Mouse (Mus musculus): Measurements from ENCODE around the gene Pikfyve.
A peak's percentile ranks its signal among the peaks of the same experiment; 100 is the strongest.
"Not testable (repeated sequence)": the region's sequence is repeated elsewhere in the genome, so short reads cannot be mapped to it uniquely, and the experiment has no call there.

Pikfyve gene

DNA sequence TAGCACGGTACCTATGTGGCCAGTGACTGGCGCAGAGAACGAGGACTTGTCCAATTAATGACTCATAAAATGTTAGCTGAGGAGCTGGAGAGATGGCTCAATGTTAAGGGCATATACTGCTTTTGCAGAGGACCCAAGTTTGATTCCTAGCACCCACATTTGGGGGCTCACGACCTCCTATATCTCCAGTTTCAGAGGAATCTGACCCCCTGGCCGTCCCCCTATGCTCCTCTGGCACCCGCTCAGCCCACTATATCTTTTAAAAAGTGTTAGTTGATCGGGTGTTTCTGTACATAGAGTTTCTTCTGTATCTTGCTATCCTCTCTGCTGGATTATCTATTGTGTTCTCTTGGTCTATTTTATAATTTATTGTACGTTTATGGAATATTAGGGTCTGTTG is 1.5 kb upstream of the Pikfyve start:
- DNase-seq (ENCODE audit: low read depth, low spot score): no peak

DNA sequence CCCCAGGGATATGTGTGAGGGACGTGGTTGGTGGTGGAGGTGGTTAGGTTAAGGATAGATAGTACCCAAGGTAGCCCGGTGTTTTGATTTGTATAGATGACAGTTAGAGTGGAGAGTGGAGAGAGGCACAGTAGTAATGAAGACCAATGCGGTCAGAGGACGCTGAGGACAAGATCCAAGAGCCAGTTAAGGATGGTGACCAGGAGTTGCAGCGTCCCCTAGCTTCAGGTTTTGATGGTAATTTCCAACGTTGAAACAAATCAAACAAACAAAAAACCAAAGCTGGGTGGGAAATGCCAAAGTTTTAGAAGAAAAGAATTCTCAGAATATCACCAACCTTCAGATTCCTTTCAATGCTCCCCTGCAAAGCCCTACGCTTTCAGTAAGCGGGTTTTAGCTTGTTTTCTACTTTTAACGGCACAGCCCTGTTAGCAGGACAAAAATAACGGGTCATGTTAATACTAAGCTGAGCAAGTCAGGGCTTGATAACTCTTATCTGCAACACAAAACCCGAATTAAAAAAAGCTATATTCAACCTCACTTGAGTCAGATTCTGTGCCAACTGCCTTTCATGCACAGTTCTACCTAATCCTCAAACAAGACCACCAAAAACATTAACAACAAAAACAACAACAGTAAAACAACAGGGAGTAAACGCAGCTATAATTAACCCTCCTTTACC is 818 bp upstream of the Pikfyve start:
- DNase-seq (ENCODE audit: low read depth, low spot score): peak; percentile 33

DNA sequence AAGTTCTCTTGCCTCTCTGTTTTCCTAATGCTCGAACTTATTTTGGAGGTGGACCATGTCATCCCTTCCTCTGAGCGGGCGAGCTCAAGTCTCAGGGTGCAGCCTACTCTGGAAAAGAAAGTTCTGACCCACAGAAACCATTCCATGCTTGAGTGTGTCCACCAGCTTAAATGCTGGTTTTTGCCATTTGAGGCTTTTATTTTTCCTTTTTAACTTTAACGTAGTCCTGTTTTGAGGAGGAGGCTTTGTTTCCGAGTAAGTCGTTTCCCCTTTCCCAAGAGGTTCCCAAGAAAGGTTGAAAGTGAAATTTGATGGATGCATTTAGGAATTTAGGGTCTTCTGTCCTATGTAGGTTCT is 569 bp downstream of the Pikfyve start:
- DNase-seq (ENCODE audit: low read depth, low spot score): no peak

DNA sequence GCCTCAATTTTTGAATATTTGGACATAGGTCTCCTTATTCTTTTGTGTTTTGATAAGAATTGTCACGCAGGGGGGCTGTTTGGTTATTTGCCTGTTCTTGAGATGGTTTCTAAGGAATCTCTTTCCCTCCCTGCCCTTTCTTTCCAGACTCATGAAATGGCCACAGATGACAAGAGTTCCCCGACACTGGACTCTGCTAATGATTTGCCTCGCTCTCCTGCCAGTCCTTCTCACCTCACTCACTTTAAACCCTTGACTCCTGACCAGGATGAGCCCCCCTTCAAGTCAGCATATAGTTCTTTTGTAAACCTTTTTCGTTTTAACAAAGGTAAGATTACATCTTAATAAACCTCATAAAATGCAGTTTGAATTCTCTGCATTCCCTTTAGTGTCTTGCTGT is 3.7 kb downstream of the Pikfyve start:
- no peak for DNase-seq (ENCODE audit: low read depth, low spot score)

DNA sequence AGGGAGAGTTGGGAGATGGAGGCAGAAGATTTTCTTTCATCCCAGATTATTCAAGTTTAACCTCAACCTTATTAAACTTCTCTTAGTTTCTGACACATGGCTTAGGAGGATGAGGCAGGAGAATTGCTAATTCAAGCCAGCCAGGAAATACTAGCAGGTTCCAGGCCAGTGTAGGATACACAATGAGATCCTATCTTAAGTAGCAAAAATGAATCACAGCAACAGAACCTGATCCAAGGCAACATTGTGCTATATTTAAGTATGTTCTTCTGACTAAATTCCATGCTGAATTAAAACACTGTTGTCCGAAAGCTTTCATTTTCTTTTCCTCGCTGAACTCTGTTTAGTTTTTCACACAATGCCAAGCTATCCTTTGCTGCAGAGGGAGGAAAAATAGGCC is 6.7 kb downstream of the Pikfyve start:
- no peak for DNase-seq (ENCODE audit: low read depth, low spot score)

DNA sequence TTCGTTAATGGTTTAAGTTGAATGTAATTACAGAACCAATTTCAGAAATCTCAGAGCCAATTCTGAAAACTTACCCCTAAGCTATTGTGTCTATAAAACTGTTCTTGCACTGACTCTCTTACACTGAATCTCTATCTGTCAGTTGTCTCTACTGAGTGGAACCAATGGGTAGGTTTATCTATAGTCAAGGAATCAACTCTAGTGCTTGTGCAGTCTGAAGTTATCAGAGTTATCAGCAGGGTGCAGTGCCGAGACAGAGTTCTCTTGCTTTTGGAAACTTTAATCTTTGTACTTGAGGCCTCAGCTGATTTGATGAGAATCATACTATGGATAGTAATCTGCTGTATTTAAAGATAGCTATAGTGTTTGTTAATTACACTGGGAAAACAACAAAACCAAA is 11.9 kb downstream of the Pikfyve start:
- DNase-seq (ENCODE audit: low read depth, low spot score): no peak

DNA sequence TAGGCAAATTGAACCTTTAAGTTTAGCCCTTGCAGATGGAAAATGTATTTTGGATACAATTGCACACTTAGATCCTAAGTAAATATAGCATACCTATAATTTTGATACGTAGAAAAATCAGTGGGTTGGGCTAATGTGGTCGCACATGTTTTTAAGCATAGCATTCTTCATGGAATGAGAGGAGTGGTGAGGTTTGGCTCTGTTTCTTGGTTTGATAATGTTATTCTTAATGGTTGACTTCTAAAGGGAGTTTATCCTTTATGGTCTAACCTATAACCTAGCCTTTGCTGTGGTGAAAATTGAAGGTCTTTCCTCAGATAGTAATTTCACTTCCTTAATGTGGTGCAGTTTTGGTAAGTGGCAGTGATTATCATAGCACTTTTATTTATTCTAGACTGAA is 12.4 kb downstream of the Pikfyve start:
- no peak for DNase-seq (ENCODE audit: low read depth, low spot score)

DNA sequence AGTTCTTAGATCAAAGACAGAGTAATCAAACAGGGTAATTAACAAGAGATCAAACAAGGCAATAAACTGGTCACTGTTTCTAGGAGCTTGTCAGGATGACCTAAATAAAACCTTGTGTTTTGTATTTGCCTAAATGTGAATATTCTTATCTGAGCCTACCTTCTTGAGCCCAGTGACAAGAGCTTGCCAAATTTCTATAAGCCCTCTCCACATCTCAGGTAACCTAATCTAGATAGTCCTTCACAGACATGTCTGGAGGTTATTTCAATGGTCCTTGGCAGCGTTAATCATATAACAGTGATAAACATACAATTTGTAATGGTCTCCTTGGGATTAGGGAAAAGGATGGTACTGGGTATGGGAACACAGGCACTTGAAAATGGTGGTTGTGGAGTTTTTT is 17.8 kb downstream of the Pikfyve start:
- no peak for DNase-seq (ENCODE audit: low read depth, low spot score)

DNA sequence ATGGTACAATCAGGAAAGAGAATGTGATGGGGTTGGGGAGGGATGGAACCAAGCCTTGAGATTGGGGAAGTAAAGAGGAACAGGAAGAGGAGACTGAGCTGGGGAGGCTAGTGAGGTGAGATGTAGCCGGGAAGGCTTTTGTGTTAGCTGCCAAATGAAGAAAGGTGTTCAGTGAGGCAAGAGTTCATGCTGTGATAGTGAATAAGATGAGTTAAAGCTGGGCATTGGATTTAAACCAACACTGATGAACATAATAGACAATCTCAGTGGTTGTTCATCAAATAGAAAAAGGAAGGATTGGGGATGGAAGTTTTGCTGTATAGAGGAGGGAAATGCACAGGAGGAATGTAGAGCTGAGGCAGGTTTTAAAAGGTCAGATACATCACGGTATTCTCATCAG is 26.7 kb downstream of the Pikfyve start:
- DNase-seq (ENCODE audit: low read depth, low spot score): peak; percentile 12

DNA sequence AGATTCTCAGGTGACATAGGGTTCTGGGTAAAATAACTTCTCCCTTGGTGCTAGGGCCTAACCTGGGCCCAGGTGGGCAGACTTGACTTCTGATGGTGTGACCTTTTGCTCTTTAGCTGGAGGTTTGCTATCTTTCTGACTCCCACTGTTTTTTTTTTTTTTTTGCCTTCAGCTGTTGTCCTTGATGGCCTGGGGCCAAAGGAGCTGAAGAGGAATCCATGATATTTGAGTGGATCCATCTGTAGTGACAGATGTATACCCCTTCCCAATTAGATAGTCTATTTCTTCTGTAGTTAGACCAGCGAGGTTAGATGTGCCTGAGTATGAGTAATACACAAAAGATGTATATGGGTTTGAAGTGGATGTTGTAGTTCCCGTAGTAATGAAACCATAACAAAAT is 31.1 kb downstream of the Pikfyve start:
- no peak for DNase-seq (ENCODE audit: low read depth, low spot score)

DNA sequence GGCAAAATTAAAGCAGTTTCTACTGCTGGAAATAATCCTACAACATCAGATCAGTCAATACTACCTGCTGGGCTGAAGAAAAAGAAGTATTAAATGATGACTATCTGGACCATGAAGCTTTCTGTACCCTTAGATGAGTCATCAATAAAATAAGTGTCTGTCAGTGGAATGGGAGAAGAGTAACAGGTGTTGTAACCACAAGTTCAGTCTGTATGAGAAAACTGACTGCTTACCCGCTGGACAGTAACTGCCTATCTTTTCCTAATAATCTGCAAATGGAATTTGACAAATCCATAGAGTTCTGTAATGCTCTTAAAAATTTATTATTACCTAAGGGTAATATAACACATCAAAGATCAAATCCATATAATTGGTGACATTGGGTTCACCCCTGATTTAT is 31.5 kb downstream of the Pikfyve start:
- DNase-seq (ENCODE audit: low read depth, low spot score): no peak

DNA sequence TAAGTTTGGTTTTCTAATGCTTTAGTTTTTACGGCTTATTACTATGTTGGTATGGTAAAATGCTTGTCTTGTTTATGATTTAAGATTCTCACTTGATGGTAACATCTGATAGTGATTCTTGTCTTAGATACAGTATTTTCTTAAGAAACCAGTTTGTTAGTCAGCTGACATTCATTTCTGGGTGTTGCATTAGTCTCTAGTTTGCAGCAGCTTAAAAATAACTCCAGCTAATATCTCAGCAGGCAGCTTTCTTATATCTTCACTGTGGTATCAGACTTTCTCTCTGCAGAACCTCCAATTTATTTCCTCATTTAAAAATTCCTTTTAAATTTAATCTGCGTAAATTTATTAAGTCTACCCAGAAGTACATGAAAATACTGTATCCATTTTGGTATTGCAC is 37.2 kb downstream of the Pikfyve start:
- no peak for DNase-seq (ENCODE audit: low read depth, low spot score)

DNA sequence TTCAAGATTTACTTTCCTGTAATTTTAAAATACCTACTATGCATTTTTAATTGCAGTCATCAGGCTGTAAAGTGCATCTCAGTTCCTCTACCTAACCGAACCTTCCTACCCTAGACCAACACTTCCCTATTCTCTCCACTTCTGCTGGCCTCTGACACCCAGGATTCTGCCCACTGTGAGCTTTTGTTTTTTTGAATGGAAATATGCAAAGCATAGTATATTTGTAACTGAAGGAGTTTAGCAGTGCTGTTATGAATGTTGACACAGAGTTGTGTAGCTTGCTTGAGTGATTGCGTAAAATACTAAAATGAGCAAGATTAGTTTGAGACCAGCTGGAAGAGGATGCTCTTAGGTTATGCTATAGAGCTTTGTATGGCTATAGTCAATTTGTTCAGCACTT is 41.2 kb downstream of the Pikfyve start:
- no peak for DNase-seq (ENCODE audit: low read depth, low spot score)

DNA sequence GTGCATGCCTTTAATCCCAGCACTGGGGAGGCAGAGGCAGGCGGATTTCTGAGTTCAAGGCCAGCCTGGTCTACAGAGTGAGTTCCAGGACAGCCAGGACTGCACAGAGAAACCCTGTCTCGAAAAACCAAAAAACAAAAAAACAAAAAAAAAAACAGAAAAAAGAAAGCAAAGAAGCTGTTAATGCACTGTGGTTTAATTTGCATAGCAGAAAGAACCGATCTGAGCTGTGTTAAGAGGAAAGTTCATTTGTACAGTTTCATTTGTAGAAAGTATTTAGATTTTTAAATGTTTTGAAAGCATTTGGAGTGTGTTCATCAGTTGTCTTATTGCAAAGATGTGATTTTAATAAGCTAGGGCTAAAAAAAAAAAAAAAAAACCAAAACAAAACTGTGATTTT is 43.3 kb downstream of the Pikfyve start:
- DNase-seq (ENCODE audit: low read depth, low spot score): not testable (repeated sequence)

DNA sequence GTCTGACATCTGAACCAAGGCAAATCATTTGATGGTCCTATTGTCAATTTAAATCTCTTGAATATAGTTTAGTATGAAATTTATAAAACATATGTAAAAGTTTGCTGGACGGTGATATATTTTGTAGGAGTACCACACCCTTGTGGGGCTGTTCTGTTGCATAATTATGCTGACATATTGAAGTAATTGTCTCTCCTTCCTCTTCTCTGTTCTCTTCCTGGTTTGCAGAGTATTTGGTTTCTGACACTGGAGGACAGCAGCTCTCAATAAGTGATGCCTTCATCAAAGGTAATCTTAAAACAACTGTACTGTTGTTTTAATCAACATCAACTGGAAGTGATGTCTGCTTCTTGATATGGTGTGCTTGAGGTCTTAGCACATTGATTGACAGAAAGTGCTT is 44.1 kb downstream of the Pikfyve start:
- no peak for DNase-seq (ENCODE audit: low read depth, low spot score)

DNA sequence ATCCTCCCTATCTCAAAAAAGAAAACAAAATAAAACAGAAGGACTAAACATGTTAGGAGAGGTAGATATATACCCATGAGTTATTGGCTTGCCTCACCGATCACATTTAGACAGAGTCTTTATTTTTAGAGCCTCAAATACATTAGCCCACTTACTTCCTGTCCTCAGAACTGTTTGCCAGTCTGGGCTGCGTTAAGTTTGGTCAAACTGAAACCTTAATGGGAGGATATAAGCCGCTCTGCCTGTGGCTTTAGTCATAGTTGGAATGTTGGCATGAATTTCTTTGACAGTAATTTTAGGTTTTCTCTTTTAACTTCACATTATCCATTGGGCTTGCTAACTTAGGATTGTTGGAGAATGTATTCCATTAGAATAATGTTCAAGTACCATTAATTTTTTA is 51.2 kb downstream of the Pikfyve start:
- no peak for DNase-seq (ENCODE audit: low read depth, low spot score)

DNA sequence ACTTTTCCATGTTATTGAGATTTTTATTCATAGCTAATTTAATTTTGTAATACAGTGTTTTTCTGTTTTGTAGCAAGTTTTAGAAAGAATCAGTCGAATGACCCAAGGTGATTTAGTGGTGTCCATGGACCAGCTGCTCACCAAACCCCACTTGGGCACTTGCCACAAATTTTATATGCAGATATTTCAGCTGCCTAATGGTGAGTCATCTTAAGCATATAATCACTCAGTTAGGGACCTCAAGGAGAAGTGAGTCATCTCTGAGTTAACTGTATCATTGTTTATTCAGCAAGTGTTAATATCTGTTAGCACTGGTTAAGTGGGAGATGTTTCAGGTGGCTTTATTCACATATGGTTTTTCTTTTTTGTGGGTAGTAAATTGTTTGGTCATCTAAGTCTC is 59.2 kb downstream of the Pikfyve start:
- no peak for DNase-seq (ENCODE audit: low read depth, low spot score)

DNA sequence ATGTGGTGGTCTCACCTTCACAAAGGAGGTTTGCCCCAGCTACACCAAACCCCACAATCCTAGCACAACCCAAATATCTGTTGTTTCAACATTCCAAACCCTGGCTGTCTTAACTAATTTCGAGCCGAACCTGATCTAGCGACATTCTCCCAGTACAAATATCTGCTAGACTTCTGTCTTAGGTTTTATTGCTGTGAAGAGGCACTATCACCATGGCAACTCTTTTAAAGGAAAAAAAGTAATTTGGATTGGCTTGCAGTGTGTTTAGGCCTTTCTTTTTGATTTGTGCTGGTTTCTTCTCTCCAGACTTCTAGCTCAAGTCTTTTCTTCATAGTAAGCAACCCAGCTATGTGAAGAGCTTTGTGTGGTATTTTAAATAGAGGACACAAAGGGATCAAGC is 94.0 kb downstream of the Pikfyve start:
- DNase-seq (ENCODE audit: low read depth, low spot score): no peak

DNA sequence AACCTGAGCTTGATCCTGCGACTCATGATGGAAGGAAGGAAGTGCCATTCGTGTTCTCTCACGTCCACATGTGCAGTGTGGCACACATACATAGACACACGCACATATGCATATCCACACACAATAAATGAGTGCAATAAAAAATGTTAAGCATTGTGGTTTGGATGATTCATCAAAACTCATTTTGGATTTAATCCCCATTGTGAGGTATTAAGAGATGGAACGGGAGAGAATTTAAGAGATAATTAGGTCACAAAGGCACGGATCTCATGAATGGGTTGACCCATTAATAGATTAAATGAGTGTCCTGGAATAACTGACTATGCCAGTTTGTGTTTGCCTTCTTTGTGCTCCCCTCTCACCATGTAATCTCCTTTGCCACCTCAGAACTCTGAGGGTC is 95.3 kb downstream of the Pikfyve start, which contains the start of gene Pth2r:
Gene Pth2r, plus strand, starts transcription at position 301 of the 400 bp plus-strand sequence.
- no peak for DNase-seq (ENCODE audit: low read depth, low spot score)

DNA sequence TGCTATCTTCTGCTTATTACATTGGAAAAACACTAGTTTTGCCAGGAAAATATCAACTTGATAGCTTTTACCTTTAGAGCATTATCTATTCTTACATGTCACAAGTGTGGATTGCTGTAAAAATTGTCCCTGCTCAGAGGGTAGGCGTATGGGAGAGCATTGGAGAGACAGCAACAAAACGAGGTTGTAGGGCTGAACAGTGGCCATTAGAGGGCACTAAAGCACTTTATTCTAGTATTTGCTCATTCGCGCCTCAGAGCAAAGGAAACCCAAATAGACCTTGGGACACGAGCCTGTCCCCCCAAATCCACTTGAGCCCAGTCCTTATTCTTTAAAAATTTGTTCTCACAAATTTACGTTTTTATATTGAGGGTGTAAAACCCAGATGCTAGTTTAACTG is 96.3 kb downstream of the Pikfyve start:
- peak; percentile 65 for DNase-seq (ENCODE audit: low read depth, low spot score)

DNA sequence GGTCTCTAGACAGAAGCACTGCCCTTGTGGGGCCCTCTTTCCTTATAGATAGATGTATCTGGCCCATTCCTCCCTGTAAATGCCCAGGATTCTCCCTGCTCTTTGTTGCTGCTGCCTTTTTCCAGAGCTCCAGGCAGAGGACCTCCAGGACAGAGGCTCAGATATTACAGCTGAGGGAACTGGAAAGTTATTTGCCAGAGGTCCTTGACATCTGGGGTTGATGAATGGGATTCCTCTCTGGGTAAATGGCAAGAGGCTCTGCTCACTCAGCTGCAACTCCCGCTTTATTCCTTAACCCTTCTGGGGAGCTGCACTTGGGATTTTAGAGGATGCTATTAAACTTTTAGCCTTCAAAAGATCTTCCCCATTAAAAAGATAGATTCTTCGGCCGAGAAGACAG is 122.0 kb downstream of the Pikfyve start:
- DNase-seq (ENCODE audit: low read depth, low spot score): no peak

DNA sequence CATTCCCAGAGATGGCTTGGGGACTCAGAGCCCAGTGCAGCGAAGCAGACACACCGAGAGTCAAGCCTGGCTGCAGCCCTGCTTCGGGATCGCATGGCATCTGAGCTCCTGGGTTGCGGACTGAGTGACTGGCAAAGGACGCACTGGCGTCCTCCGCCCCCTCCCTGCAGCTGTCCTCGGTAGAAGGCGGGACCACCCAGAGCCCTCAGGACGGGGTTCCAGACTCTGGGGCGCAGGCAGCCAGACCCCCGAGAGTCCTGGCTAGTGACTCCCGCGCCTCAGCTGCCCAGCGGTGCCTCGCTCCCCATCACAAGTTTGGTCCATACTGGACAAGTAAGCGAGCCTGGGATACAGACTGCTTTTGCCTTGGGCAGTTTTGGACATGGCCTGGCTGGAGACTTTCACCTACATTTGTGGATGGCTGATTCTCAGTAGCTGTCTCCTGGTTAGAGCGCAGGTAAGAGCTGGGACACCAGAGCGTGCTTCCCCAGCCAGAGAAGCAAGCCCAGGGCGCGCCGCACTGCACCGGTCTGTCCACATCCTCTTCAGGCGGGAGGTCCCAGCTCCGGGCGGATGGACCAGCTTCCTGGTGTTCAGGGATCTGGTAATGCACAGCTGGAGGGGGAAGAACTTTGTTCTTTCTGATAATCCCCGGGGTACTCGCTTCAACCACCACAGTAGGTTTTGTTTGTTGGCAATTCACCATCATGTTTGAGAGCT is 124.9 kb downstream of the Pikfyve start:
- peak; percentile 27 for DNase-seq (ENCODE audit: low read depth, low spot score)

DNA sequence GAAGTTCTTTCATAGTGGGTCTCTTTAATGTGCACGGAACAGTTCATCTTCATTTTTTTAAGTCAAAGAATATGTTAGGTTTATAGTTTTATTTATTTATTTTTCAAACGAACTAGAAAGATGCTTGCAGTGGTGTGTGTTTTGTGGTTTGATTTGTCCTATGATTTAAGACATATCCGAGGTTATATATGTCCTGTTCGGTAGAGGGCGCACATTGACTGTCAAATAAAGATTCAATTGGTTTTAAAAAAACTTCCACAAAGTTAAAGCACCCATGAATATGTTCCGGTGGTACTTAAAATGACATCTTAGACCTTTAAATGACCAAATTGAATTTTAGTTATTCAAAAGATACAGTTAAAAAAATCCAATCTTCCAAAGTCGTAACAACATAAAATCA is 125.6 kb downstream of the Pikfyve start:
- peak; percentile 71 for DNase-seq (ENCODE audit: low read depth, low spot score)

DNA sequence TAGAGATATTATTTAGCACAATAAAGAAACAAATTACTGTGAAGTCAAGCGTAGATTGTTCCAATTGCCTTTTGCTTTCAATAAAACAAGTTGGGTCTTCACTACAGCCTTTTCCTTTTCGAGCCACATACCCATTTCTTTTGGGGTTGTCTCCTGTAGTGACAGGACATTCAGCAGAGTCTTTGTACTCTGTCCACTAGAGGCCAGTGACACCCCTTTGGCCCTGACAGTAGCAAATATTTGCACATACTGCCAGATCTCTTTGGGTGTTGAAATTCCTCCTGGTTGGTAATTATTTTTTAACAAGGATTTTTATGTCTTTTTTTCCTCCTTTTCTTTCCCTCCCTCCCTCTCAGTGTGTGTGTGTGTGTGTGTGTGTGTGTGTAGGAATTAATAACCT is 126.4 kb downstream of the Pikfyve start:
- no peak for DNase-seq (ENCODE audit: low read depth, low spot score)

All from ES-CJ7 (cell line).